Mouse (Mus musculus): ENCODE measurements around the gene Agt. TPM values are rescaled to one million over a fixed set of nuclear protein-coding genes. Genes with fewer than 3 reads are reported as not detected.

Gene Agt
- polyA plus RNA-seq, 1 experiment from 2014 or later: 0.25 TPM

DNA sequence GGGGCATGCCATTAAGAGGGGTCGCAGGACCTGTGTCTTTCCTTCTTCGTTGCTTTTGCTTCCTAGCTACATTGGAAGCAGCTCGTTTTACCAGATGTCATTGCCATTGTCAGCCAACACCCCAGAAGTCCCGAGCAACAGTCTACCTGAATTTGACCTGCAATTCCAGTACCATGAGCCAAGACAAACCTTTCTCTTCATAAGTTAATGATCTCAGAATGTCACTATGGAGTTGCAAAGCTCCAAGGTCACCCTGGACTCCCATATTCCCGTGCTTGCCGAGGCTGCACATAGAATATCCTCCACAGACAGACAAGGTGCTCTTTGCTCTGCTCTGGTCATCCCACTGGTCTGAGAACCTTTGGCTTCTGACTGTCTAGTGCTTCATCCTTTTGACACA lies 2.4 kb downstream of the Agt start:
- 87% methylated on average over 6 of the region's 6 CpGs for WGBS
- H3K4me3 ChIP-seq (replicated peaks; ENCODE audit: low read depth, low read length): no peak overlapping the region

DNA sequence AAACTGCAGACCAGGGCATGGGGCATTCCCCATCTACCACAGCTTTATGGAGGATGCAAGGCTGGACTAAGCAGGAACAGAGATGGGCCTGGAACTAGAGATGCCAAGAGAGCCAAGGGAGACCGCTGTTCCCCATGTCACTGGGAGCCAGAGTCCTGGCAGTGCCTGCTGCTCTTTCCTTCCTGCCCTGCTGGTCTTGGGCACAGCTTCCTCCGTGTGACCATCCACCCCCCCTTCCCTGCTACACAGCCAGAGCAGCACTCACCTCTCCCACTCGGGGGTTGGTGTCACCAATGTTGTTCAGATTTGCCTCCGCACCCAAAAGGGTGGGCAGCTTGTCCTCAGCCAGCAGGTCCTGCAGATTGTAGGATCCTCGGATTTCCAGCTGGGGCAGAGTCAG lies 12.0 kb downstream of the Agt start:
- no peak overlapping the region for H3K4me2 ChIP-seq (ENCODE audit: low read length)
- H3K4me3 ChIP-seq (replicated peaks; ENCODE audit: low read depth, low read length): no peak overlapping the region
- 65% methylated on average over 5 of the region's 5 CpGs for WGBS
- H3K9me3 ChIP-seq (ENCODE audit: control insufficient read depth, low read length): no peaks in the 10 kb centered on the region
- H3K9ac ChIP-seq (replicated peaks; ENCODE audit: low read length): no peak overlapping the region
- DNase-seq (no peak), ATAC-seq (ENCODE audit: low FRiP score, low TSS enrichment) (no peak)
- H3K4me1 ChIP-seq (ENCODE audit: control insufficient read depth, insufficient read depth, low read length): no peaks in the 10 kb centered on the region
- H3K36me3 ChIP-seq (ENCODE audit: control insufficient read depth, insufficient read depth, low read length): peaks cover 4% of the 10 kb centered on the region; the same call in 1 of the 2 replicates
- 0 out of 2 replicates have a peak overlapping the region, but pooled peaks have one; percentile 5 for H3K27ac ChIP-seq (replicated peaks; ENCODE audit: low read depth, low read length)
- no peaks in the 10 kb centered on the region for H3K27me3 ChIP-seq (ENCODE audit: control insufficient read depth, insufficient read depth, low read length)

More for the DNA sequence above, 2.4 kb downstream of the Agt start:
- no peak overlapping the region for H3K4me2 ChIP-seq (ENCODE audit: low read length)
- no peaks in the 10 kb centered on the region for H3K9me3 ChIP-seq (ENCODE audit: control insufficient read depth, low read length)
- H3K9ac ChIP-seq (replicated peaks; ENCODE audit: low read length): no peak overlapping the region
- no peaks in the 10 kb centered on the region for H3K4me1 ChIP-seq (ENCODE audit: control insufficient read depth, insufficient read depth, low read length)
- H3K36me3 ChIP-seq (ENCODE audit: control insufficient read depth, insufficient read depth, low read length): no peaks in the 10 kb centered on the region
- no peak for DNase-seq
- H3K27ac ChIP-seq (replicated peaks; ENCODE audit: low read depth, low read length): no peak overlapping the region
- no peak for ATAC-seq (ENCODE audit: low FRiP score, low TSS enrichment)
- no peaks in the 10 kb centered on the region for H3K27me3 ChIP-seq (ENCODE audit: control insufficient read depth, insufficient read depth, low read length)

DNA sequence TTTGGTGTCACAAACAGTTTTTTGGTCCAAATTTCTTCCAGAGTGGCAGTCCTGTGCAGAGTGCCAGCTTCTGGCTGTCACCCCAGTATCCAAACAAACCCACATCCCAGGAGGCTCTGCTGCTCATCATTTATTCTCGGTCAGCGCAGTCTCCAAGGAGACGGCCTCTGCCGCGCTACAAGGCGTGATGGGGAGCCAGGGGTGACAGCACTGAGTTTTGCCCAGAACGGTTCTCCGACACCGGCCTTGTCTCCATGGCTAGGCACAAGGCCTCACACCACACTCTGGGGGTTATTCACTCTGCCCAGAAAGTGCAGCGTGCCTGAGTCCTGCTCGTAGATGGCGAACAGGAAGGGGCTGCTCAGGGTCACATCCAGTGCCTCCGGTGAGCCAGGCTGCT lies 12.8 kb downstream of the Agt start:
- Histone ChIP-seq H3K36me3 (ENCODE audit: control insufficient read depth, insufficient read depth, low read length) (peaks cover 12% of the 10 kb centered on the region), H3K9me3 (ENCODE audit: control insufficient read depth, low read length) (no peaks in the 10 kb centered on the region), H3K9ac (replicated peaks; ENCODE audit: low read length) (no peak overlapping the region), H3K4me3 (replicated peaks; ENCODE audit: low read depth, low read length) (no peak overlapping the region), H3K4me2 (ENCODE audit: low read length) (no peak overlapping the region), H3K27ac (replicated peaks; ENCODE audit: low read depth, low read length) (0 out of 2 replicates have a peak overlapping the region, but pooled peaks have one; percentile 5), H3K4me1 (ENCODE audit: control insufficient read depth, insufficient read depth, low read length) (no peaks in the 10 kb centered on the region), H3K27me3 (ENCODE audit: control insufficient read depth, insufficient read depth, low read length) (no peaks in the 10 kb centered on the region)
- no peak for ATAC-seq (ENCODE audit: low FRiP score, low TSS enrichment)
- 70% methylated on average over 13 of the region's 13 CpGs for WGBS
- DNase-seq: peak; percentile 54

DNA sequence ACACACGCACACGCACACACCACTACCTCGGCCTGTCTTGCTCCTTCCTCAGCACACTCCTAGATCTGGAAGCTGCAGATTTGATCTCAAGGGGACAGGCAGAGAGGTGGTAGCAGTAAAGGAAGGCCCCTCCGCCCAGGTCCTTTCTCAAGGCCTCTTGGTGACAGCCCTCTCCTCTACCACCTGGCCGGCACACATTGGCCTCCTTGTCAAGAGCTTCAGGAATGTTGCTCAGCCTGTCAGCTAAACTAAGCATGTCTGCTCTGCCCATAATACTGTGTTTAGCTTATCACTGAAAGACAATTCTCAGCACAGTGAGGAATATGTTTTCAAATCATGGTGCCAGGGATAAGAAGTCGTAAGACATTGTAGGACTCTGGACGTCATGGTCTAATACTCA lies 13.3 kb downstream of the Agt start:
- Histone ChIP-seq H3K4me2 (ENCODE audit: low read length) (no peak overlapping the region), H3K9ac (replicated peaks; ENCODE audit: low read length) (no peak overlapping the region), H3K9me3 (ENCODE audit: control insufficient read depth, low read length) (no peaks in the 10 kb centered on the region), H3K36me3 (ENCODE audit: control insufficient read depth, insufficient read depth, low read length) (peaks cover 17% of the 10 kb centered on the region), H3K4me3 (replicated peaks; ENCODE audit: low read depth, low read length) (no peak overlapping the region), H3K27ac (replicated peaks; ENCODE audit: low read depth, low read length) (0 out of 2 replicates have a peak overlapping the region, but pooled peaks have one; percentile 37), H3K27me3 (ENCODE audit: control insufficient read depth, insufficient read depth, low read length) (no peaks in the 10 kb centered on the region), H3K4me1 (ENCODE audit: control insufficient read depth, insufficient read depth, low read length) (no peaks in the 10 kb centered on the region)
- DNase-seq (no peak), ATAC-seq (ENCODE audit: low FRiP score, low TSS enrichment) (no peak)
- WGBS: 84% methylated on average over 7 of the region's 7 CpGs

GRCm38 (mm10) chr8:124555113-124555750 lies 14.3 kb downstream of the Agt start:
- Histone ChIP-seq H3K4me2 (ENCODE audit: low read length) (no peak overlapping the region), H3K9ac (replicated peaks; ENCODE audit: low read length) (no peak overlapping the region), H3K4me1 (ENCODE audit: control insufficient read depth, insufficient read depth, low read length) (no peaks in the 10 kb centered on the region), H3K27ac (replicated peaks; ENCODE audit: low read depth, low read length) (no peak overlapping the region), H3K27me3 (ENCODE audit: control insufficient read depth, insufficient read depth, low read length) (no peaks in the 10 kb centered on the region), H3K36me3 (ENCODE audit: control insufficient read depth, insufficient read depth, low read length) (peaks cover 26% of the 10 kb centered on the region), H3K4me3 (replicated peaks; ENCODE audit: low read depth, low read length) (no peak overlapping the region), H3K9me3 (ENCODE audit: control insufficient read depth, low read length) (no peaks in the 10 kb centered on the region)
- DNase-seq (no peak), ATAC-seq (ENCODE audit: low FRiP score, low TSS enrichment) (no peak)
- 88% methylated on average over 7 of the region's 7 CpGs for WGBS

GRCm38 (mm10) chr8:124551011-124551661 lies 18.4 kb downstream of the Agt start:
- H3K9me3 ChIP-seq (ENCODE audit: control insufficient read depth, low read length): no peaks in the 10 kb centered on the region
- ATAC-seq (ENCODE audit: low FRiP score, low TSS enrichment) (no peak), DNase-seq (no peak)
- WGBS: 90% methylated on average over 15 of the region's 15 CpGs
- no peak overlapping the region for H3K4me3 ChIP-seq (replicated peaks; ENCODE audit: low read depth, low read length)
- H3K27ac ChIP-seq (replicated peaks; ENCODE audit: low read depth, low read length): no peak overlapping the region
- H3K4me2 ChIP-seq (ENCODE audit: low read length): no peak overlapping the region
- no peaks in the 10 kb centered on the region for H3K4me1 ChIP-seq (ENCODE audit: control insufficient read depth, insufficient read depth, low read length)
- H3K9ac ChIP-seq (replicated peaks; ENCODE audit: low read length): no peak overlapping the region
- peaks cover 65% of the 10 kb centered on the region for H3K36me3 ChIP-seq (ENCODE audit: control insufficient read depth, insufficient read depth, low read length)
- no peaks in the 10 kb centered on the region for H3K27me3 ChIP-seq (ENCODE audit: control insufficient read depth, insufficient read depth, low read length)

GRCm38 (mm10) chr8:124548187-124548586 lies 21.3 kb downstream of the Agt start:
- no peak for DNase-seq
- H3K9me3 ChIP-seq (ENCODE audit: control insufficient read depth, low read length): no peaks in the 10 kb centered on the region
- no peaks in the 10 kb centered on the region for H3K4me1 ChIP-seq (ENCODE audit: control insufficient read depth, insufficient read depth, low read length)
- H3K9ac ChIP-seq (replicated peaks; ENCODE audit: low read length): no peak overlapping the region
- no peak overlapping the region for H3K27ac ChIP-seq (replicated peaks; ENCODE audit: low read depth, low read length)
- H3K4me2 ChIP-seq (ENCODE audit: low read length): no peak overlapping the region
- peaks cover 95% of the 10 kb centered on the region for H3K36me3 ChIP-seq (ENCODE audit: control insufficient read depth, insufficient read depth, low read length)
- 81% methylated on average over 1 of the region's 1 CpGs for WGBS
- H3K4me3 ChIP-seq (replicated peaks; ENCODE audit: low read depth, low read length): no peak overlapping the region
- no peaks in the 10 kb centered on the region for H3K27me3 ChIP-seq (ENCODE audit: control insufficient read depth, insufficient read depth, low read length)
- no peak for ATAC-seq (ENCODE audit: low FRiP score, low TSS enrichment)

DNA sequence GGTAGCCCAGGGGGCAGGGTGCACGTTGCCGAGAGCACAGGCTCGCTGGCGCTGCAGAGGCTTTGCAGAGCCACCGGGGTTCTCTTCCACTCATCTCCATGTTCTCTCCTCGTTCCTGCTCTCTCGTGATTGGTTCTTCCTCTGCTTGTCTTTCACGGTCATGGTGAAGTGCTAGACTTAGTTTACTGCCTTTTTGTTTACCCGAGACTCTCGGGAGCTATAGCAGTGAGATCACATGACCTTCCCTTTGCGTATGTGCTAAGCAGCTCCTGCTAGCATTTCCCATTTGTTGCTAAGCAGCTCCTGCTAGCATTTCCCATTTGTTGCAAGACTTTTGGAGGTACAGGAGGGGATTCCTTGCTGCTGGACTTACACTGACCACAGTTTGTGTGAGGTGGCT lies 22.2 kb downstream of the Agt start:
- Histone ChIP-seq H3K4me2 (ENCODE audit: low read length) (no peak overlapping the region), H3K9ac (replicated peaks; ENCODE audit: low read length) (no peak overlapping the region), H3K36me3 (ENCODE audit: control insufficient read depth, insufficient read depth, low read length) (peaks cover 98% of the 10 kb centered on the region), H3K27me3 (ENCODE audit: control insufficient read depth, insufficient read depth, low read length) (no peaks in the 10 kb centered on the region), H3K4me3 (replicated peaks; ENCODE audit: low read depth, low read length) (no peak overlapping the region), H3K27ac (replicated peaks; ENCODE audit: low read depth, low read length) (no peak overlapping the region), H3K4me1 (ENCODE audit: control insufficient read depth, insufficient read depth, low read length) (no peaks in the 10 kb centered on the region), H3K9me3 (ENCODE audit: control insufficient read depth, low read length) (no peaks in the 10 kb centered on the region)
- 83% methylated on average over 11 of the region's 11 CpGs for WGBS
- DNase-seq (no peak), ATAC-seq (ENCODE audit: low FRiP score, low TSS enrichment) (no peak)

GRCm38 (mm10) chr8:124546815-124547214 lies 22.7 kb downstream of the Agt start:
- ATAC-seq (ENCODE audit: low FRiP score, low TSS enrichment) (no peak), DNase-seq (no peak)
- Histone ChIP-seq H3K4me3 (replicated peaks; ENCODE audit: low read depth, low read length) (no peak overlapping the region), H3K9me3 (ENCODE audit: control insufficient read depth, low read length) (no peaks in the 10 kb centered on the region), H3K4me2 (ENCODE audit: low read length) (no peak overlapping the region), H3K27me3 (ENCODE audit: control insufficient read depth, insufficient read depth, low read length) (no peaks in the 10 kb centered on the region), H3K27ac (replicated peaks; ENCODE audit: low read depth, low read length) (no peak overlapping the region), H3K36me3 (ENCODE audit: control insufficient read depth, insufficient read depth, low read length) (peaks cover 98% of the 10 kb centered on the region), H3K9ac (replicated peaks; ENCODE audit: low read length) (no peak overlapping the region), H3K4me1 (ENCODE audit: control insufficient read depth, insufficient read depth, low read length) (no peaks in the 10 kb centered on the region)
- WGBS: 93% methylated on average over 7 of the region's 7 CpGs

All from midbrain, embryonic 14.5 days (tissue).